Mouse (Mus musculus) gastrocnemius, postnatal 4 days (tissue): ENCODE measurements at regions not wholly inside any gene's neighbourhood (a gene's known extent, or its start where the extent isn't known, plus 50 kb on each side); places are given as distances from the start of the nearest gene placed in this dataset.

Source experiments
- DNase-seq, 2 experiments: peaks; one replicate each; pipeline ENCODE4 v3.0.0; 2021 to 2022; ENCODE audit warnings: low spot score in 2 of 2, mixed read lengths in 2 of 2

DNA sequence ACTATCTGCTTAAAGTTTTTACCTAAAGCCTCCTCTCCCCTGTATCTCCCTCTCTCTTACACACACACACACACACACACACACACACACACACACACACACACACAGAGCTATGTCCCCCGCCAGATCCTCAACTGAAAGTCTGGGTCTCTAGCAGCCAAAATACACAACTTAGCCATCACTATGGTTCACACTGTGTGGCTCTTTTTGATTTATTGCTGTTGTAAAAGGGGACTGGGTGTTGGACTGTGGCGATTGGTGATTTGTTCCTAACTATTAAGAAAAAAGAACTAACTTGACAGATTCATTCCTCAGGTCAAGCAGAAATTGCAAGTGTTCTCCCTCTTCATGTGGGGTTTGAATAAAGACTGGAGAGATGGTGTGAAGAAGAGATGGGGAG, 278.2 kb downstream of the Ccdc91 start:
- DNase-seq = no peak

DNA sequence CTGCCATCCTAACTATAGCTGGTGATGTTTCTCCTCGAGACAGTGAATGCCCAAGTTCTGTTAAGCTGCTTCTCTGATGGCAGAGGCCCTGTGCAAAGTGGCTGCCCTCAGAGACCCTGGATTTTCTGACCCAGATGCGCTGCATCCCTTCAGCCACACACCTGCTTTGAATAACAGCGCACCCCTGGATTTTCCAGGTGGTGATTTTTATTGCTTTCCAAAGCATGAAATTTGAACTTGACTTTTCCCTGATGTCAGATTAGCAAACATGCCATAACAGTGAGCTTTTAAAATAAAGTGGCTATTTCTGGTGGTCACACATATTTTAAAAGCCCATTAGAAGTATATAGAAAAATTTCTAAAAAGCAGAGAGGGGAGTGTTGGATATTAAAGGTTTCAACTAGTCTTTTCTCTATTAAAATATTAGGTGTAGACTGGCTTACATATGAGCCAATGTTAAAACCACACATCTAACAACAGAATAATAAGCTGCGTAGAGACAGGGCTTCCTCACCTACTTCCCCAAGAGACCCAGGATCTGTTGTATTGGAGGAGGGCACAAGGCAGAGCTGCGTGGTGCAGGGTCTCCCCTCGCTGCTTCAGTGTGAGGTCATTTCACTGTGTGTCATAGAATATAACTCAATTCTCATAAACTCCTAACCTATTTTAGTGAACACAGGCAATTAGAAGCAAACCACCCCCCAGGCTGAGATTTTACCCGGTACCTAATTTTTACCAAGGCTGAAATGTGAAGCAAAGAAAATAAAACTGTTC, 280.3 kb downstream of the Ccdc91 start:
- DNase-seq = no peak

DNA sequence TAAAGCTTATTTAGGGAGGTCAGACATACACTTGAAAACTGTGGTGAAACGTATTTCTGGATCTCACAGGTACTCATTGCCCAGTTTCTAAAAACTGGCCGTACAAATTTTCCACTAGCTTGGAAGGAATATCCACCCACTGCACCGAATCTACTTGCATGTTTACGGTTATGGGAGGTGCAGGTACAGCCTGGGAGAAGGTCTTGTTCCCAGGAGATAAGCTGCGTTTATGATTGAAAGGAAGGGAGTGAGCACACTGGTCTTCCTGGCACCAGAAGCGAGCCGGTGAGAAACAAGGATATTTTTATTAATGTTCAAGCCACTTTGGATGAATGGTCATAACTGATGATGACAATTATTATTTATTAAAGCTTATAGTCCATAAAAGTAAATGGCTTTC, 283.9 kb downstream of the Ccdc91 start:
- no peak for DNase-seq

DNA sequence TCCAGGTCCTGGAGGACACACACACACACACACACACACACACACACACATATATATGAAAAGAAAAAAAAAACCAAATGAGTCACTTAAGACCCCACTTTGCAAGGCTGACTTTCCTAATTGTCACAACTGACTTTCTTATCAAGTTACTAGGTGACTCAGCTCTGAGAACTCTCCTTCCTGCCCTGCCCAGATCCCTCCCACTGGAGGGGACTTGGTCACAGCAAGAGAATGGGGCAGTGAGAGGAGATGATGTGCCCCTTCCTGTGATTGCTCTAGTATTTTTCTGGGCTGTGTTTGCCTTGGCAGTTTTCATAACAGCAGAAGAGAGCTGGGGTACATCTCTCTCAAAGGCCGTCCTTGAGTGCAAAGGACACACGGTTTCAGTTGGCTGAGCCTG, 284.5 kb downstream of the Ccdc91 start:
- DNase-seq = no peak

DNA sequence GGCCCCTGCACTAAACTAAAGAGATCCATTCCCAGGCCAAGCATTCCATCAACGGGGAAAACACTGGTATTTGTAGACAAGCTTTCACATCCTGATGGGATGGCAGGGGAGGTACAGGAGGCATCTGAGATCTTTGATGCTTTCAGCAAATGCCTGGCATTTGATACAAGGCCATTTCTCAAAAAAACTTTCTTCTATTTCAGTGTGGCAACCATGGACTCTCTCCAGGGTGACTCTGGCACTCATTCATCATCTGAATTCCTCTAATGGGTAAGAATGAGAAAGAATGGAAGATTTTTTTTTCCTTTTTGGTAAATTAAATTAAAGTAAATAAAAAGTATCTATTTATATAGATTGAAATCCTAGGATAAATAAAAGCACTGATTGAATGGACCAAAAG, 281.8 kb upstream of the Far2 start:
- DNase-seq = no peak

DNA sequence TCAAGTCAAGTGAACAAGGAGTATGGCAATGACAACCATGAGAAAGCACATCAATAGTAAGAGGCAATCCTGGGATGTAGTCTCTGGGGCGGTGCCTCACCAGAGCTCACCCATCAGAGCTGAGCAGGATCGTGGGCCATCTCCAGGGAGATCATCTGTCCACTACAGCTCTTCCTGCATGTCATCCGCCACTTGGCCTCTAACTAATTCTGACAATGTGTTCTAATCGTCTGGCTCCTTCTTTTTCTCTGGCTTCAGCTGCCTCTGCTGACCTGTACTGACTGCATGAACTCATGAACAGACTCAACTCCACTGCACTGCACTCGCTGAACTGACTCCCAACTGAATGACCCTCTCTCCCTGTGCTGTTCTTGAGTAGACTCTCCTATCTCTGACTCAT, 277.9 kb upstream of the Far2 start:
- DNase-seq = no peak

DNA sequence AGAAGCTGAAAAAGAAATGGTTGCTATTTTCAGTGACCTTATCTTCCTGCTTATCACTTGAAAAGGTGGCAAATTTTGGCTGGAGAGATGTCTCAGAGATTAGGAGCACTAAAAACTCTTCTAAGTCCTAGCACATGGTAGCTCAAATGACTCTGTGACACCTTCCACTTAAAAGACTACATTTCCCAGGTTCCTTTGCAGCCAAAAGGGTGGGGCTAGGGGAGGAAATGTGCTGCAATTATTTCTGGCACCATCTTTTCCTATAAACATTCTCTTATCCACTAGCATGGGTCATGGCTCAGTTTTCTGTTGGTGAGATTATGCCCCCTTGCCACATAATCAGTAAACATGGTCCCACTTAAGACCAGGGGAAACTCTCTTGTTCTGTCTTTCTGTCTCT, 277.0 kb upstream of the Far2 start:
- DNase-seq = no peak

DNA sequence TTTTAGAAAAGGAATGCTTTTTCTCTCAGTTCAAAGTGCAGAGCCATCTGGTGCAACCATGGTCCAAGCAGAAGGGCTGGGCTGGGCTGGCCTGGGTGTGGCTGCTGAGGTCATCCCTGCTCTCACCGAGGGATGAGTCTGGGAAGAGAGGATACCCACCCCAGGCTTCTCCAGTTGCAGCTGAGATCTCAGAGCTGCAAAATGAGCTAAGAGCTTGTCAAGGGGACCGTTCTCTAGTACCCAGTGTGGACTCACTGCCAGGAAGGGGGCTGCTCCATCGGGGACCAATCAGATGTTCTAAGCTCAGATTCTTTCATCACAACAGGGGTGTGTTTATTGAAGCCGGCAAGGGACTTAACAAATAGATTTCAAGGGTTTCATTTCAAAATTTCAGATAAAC, 275.6 kb upstream of the Far2 start:
- DNase-seq = peak; percentile 18 to 25

DNA sequence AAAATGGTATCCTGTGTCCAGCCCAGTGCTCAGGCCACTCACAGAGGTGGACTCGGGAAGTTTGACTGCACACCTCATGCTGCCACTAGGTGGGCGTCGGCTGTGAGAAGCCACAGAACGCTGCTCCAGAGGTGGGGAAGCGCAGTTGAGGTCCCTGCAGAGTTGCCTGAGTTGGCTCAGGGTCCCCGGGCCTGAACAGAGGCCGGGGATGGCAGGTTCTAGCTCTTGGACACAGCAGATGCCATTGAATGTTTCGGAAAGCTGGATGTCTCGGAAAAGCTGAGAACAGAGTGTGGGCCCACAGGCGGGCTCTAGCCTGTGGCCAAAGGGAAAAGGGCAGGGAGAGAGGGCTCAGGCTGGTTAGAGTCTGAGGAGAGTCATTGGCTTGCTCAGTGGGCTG, 273.2 kb upstream of the Far2 start:
- no peak for DNase-seq

DNA sequence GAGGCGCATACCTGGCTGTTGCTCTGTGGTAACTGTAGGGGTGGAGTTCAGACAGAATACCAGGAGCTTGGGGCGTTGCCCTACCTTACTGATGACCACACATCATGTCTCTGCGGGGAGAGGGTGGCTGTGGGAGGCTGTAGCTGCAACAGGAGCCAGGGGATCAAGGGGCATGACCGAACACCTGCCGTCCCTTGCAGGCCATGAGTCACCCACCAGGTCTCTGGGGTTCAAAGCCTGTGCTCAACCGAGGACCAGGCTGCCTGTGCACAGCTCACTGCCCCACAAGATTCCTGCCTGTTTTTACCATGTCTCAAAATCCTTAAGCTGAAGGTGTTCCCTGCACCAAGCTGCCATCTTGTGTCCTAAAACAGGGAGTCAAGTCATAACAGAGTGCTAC, 272.4 kb upstream of the Far2 start:
- no peak for DNase-seq

DNA sequence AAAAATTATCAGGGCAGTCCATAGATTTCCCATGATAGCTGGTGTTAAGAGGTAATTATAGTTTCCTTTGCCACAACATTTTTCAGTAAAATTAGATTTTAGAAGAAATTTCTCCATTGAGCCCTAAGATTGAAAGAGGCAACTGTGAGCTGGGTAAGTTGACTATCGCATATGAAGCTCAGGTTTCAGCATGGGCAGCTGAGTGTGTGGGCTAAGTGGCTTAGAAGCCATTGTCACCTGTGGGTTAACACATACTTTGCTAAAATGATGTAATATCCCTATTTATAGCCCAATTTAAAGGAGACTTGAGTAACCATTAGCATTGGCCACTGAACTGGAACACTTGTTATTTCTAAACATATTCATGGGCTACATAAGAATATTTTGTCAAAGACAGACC, 267.6 kb upstream of the Far2 start:
- DNase-seq = no peak

DNA sequence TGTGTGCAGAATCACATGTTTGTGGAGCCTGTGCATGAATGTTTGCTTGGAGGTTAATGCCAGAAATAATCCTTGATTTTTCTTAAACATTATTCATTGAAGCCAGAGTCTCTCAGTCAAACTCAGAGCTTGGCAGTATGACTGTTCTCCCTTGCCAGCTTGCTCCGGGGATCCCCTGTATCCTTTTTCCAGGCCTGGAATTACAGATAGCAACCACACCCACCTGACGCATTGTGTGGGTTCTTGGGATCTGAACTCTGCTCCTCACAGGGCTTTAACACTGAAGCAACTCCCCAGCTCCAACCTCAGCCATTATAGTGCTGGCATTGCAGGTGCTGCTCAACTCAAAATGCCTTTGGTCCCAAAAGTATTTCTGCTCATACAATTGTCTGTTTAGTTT, 262.8 kb upstream of the Far2 start:
- DNase-seq = no peak

DNA sequence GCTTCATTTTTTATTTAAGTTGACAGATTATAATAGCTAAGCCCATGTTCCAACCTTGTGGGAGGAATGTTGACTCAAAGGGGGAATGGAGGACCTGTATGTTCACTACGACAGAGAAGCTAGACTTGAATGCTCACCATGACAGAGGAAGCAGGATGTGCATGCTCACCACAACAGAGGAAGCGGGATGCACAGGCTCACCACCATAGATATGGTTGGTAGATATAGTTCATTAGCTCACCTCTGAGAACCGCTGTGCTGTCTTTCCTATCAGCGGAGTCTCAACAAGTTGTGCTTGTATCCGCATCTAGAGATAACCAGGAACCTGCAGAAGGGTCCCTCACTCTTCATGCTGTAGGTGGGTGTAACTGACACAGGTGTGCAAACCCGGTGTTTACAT, 262.2 kb upstream of the Far2 start:
- no peak for DNase-seq

DNA sequence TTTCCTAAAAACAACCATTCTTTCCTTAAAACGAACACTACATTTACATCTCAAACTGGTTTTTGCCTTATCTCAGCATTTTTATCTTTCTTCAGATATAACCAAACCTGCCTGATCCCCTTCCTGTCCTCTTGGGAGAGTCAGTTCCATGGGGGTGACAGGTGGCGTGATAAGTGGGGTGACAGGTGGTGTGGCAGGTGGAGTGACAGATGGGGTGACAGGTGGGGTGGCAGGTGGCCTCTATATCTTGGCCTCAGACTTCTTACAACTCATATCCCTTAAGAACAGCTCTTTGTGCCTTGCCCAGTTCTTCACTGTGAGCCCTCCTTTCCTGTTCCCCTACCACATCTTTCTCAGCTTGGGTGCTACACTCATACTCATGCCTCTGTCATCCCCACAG, 259.0 kb upstream of the Far2 start:
- no peak for DNase-seq

DNA sequence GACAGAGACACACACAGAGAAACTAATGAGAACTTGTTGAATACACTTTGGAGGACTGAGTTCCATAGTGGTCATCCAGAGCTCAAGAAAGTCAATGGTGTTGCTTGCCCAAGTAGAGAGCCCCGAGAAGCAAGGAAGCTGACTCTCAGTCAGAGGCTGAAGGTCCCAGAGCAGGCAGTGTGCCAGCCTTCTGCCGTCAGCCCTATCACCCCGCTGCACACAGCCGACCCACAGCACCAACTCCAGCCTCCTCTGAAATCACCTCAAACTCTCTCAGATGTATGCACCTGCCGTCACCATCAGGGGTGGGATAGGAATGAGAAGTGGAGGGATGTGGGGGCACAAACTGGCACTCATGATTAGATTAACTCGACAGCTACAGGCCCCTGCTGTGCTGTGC, 257.9 kb upstream of the Far2 start:
- no peak for DNase-seq

DNA sequence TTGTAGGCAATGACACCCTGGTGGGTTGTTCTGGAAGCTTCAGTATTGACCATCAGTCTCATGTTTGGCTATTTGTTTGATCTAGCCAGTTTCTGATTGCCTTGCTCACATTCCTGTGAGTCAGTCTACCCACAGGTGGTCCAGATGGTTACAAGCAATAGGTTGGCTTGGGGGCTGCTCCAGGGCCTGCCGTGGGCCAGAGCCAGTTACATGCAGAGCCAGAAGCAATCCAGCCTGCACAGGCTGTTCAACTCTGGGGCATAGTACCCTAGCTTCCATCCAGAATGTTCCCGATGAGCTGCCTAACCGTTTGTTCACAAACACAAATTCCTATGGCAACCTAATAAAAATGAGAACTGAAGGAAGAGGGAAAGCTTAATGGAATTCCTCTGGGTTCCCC, 253.2 kb upstream of the Far2 start:
- no peak for DNase-seq

DNA sequence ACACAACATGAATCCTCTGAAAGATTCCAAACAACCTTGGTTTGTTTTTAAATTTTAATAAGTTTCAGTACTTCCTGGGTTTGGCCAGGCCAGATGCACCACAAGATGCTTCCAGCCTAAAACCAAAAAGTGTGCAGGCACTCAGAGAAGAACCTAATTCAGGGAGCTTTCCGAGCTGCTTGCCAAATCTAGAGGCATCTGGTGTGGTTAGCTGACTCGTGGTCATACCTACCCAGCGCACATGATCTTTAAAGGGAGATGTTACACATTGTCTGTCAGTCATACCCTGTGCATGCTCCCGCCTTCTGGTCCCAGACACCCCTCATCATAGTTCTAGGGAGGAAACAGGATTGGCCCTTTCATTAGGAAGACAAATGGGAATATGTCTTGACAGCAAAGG, 252.7 kb upstream of the Far2 start:
- DNase-seq = no peak

DNA sequence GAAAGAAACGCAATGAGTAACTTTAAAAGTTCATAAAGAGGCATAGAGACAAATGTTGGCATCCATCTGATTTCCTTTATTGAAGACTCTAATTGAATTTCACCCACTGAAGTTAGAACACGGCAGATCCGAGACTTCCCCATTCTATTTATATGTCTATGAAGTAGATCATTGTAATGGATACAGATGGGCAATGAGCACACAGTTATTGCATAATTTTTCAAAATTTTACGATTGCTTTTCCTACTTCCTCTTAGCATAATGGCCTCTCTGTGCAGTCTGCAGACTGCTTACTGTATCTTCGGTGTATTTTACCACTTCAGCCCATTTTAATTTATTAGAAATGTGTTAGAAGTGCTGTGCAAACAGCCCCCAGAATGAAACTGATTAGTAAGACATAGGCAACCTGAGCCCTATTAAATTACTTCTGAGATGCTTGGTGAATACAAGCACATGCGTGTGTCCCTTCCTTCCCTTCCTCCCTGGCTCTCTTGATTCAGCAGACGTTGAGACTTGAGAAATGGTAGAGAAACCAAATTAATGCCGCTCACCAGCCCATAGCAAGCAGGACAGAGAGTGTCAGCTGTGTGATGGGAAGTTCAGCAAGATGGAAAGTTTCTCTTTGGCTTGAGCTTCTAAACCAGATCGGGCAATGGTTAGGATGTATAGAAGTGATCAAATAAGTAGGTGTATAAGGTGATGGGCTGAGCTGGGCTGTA, 247.9 kb upstream of the Far2 start:
- no peak for DNase-seq

DNA sequence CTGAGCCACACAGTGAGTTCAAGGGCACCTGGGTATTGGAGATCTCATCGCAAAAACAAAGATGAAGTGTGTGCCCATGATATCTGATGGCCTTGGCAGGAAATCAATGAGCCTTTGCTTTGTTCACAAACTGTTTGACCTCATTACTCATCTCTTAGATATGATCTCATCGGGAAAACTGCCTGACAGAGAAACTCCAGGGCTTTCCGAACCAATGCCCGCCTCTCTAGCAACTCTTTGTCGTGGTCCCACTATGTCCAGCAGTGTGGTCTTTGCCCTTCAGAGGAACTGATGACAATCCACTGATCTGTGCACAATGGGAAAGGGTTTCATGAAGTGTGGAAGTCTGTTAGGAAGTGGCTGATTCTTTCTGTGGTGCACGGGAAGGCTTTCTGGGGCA, 247.2 kb upstream of the Far2 start:
- no peak for DNase-seq

DNA sequence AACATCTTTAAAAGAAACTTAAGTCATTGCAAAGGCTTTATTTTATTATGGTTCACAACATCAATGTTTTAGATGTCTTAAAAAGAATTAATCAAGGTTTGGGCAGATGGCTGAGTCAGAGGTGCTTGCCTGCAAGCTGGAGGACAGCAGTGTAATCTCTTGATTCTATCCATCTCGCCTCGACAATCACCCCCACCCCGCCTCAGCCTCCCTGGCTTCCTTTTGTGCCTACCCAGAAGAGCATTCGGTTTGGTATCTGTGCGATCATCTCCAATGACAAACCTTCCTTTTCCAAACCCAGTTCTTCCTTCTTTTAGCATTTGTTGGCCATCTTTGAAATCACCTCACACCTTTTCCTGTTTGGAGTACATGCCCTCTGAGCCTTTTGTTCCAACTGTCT, 246.2 kb upstream of the Far2 start:
- no peak for DNase-seq

DNA sequence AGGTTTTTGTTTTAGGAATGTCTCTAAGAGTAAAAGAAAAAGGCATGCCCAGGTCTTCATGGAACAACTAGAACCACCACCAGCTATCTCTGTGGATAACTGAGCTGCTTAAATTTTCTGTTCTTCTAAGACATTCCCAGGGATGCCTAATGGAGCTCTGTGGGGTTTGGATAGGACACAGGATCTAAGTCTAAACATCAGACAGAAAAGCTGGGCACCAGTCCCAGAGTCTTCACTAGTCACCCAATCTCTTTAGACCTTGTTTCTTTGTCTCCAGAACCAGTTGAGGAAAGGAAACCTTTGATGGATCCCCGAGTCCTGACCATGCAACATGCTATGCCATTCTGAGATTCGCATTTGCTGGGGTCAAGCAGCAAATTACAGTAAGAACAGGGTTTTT, 243.2 kb upstream of the Far2 start:
- DNase-seq = no peak

DNA sequence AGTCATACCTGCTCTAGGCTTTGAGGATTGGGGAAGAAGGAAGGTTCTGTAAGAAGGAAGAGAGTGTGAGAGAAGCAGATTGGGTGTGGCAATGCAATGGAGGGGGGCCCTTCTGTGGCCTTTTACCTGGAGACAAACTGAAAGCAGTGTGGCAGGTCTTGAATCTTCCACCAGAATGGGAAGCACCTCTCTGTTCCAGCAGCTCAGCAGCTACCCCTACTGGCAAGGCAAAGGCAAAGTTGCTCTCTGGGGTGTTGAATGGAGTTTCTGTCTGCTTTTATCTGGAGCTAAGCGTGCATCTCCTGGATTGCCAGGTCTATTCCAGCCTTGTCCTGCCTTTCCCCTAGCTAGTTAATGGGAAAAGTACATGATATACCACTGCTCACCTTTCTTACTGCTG, 236.3 kb upstream of the Far2 start:
- DNase-seq = peak; percentile 19 to 40

DNA sequence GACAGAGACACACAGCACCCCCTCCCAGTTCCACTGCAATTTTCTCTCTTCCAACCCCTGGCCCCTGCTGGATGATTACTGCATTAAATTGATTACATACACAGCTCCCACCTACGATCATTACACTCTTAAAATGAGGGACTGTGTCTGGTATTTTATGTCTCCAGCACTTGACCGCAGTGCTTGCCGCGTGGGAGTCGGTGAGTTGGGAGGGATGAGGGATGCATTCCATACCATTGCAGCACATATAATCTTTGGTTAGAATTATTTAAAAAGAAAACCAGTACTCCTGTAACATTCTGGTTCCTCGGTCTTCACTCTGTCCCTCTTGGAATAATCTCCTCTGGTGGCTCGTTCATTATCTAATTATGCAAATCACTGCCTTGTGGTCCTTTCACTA, 230.2 kb upstream of the Far2 start:
- DNase-seq = no peak
